In the genomic region with DNA sequence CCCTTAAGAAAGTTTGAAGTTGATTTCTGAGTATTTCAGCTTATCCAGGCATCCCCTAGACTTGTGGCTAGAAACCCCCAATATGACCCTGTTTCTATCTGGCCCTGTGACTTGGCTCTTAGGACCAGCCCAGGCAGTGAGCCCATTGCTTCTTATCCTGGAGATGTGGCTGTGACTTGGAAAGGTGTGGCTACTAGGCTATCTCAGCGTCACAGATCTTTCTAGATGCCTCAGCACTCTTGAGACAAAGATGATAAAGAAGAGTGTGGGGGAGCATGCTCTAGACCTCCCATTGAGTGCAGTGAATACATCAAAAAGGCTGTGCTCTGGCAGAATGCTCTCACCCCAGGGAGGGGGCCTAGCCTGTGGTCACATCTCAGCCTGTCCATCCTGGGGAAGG, we compare ENCODE assay signal across 23 mouse cellular contexts.
DNase-seq lines count a peak whose midpoint lies in the region; ATAC-seq and TF ChIP-seq lines count a peak whose summit lies in the region.
"Had no signal": no experiment of that assay in that cellular context is flagged by ENCODE, and none has a peak within 500 bp of the region (broad histone marks: within the 10 kb centered on the region; RNA-seq: fewer than 3 reads in every experiment).

No protein-coding gene starts in this region.

- TF ChIP-seq EP300 in MEL (IDR thresholded peaks at IDR 0.05; ENCODE audit: low read depth in 1 of 2, low read length in 2 of 2), result peak; percentile 49 to 61
- TF ChIP-seq EP300 in liver, embryonic 14.5 days (IDR thresholded peaks at IDR 0.05; ENCODE audit: low read depth), result no peak
- no peak for TF ChIP-seq EP300 in lung, postnatal 0 days (IDR thresholded peaks at IDR 0.05)

- H3K27ac ChIP-seq in MEL (ENCODE audit: control insufficient read depth, low read depth, low read length), result no peak overlapping the region; the same call in 1 of the 2 replicates
- H3K27ac ChIP-seq in liver, embryonic 14.5 days, result no peak overlapping the region
- no peak overlapping the region for H3K27ac ChIP-seq in lung, postnatal 0 days (ENCODE audit: low read length)
- H3K27ac ChIP-seq in hindbrain, embryonic 10.5 days, result no peak overlapping the region
- H3K27ac ChIP-seq: embryonic facial prominence, embryonic 10.5 days; gastrocnemius, adult 2 months; heart, embryonic 15.5 days; hindbrain, embryonic 15.5 days had no signal

- TF ChIP-seq POLR2A in MEL (IDR thresholded peaks at IDR 0.05; ENCODE audit: control insufficient read depth in 1 of 2, insufficient read depth in 1 of 2, low read depth in 1 of 2, low read length in 2 of 2, poor library complexity in 1 of 2), result no peak

- WGBS in liver, embryonic 14.5 days (ENCODE audit: insufficient replicate concordance), result 21% methylated on average over 1 of the region's 1 CpGs
- WGBS in lung, postnatal 0 days, result 71% methylated on average over 1 of the region's 1 CpGs
- WGBS in hindbrain, embryonic 10.5 days, result 78% methylated on average over 1 of the region's 1 CpGs

- TF ChIP-seq RAD21 in MEL (IDR thresholded peaks at IDR 0.05; ENCODE audit: low read depth, low read length), result no peak

- peak; percentile 57; the same call in 1 of the 2 replicates for ATAC-seq in liver, embryonic 14.5 days (ENCODE audit: insufficient read depth)
- ATAC-seq in megakaryocyte-erythroid progenitor cell, adult 5-6 weeks (replicated peaks; ENCODE audit: low FRiP score, low TSS enrichment, poor library complexity, severe bottlenecking), result peak; percentile 77
- ATAC-seq in lung, postnatal 0 days, result no peak
- ATAC-seq: CD4-positive, CD25-positive, alpha-beta regulatory T cell, adult 4 months; forebrain, embryonic 14.5 days; inflammation-experienced regulatory T-cells, adult 6 months had no signal

- H3K27me3 ChIP-seq in MEL (ENCODE audit: control insufficient read depth in 1 of 2, insufficient read depth in 2 of 2, low read length in 2 of 2), result no peaks in the 10 kb centered on the region
- H3K27me3 ChIP-seq in liver, embryonic 14.5 days (ENCODE audit: control insufficient read depth, insufficient read depth, low read length), result no peaks in the 10 kb centered on the region
- no peaks in the 10 kb centered on the region for H3K27me3 ChIP-seq in lung, postnatal 0 days (replicated peaks; ENCODE audit: insufficient read depth, low read length)
- no peaks in the 10 kb centered on the region for H3K27me3 ChIP-seq in hindbrain, embryonic 10.5 days (ENCODE audit: insufficient read depth, poor library complexity, severe bottlenecking)
- H3K27me3 ChIP-seq: heart, embryonic 15.5 days; hindbrain, embryonic 15.5 days had no signal

- DNase-seq in heart, adult 11 months, result peak; percentile 45
- no peak for DNase-seq in heart, postnatal 4 days
- DNase-seq in MEL (ENCODE audit: low read depth, low spot score), result peak; percentile 37
- DNase-seq in liver, embryonic 14.5 days (ENCODE audit: low read depth in 3 of 3, low spot score in 3 of 3), result peak in 1 of 3 experiments; percentile 7
- no peak for DNase-seq in lung, postnatal 0 days (ENCODE audit: low spot score)
- DNase-seq in hindbrain, embryonic 10.5 days (ENCODE audit: low spot score), result no peak
- DNase-seq: adrenal gland, postnatal 10 days; B cell, adult 2 months; cerebellum, adult 18-20 months; cerebellum, adult 9-11 months; cerebellum, postnatal 36 days; gastrocnemius, adult 2 months; gastrocnemius, postnatal 25 days; heart, postnatal 14 days had no signal

- H3K9me3 ChIP-seq in MEL (replicated peaks; ENCODE audit: insufficient read depth, low read length), result no peaks in the 10 kb centered on the region
- H3K9me3 ChIP-seq in liver, embryonic 14.5 days (ENCODE audit: control insufficient read depth, low read length), result no peaks in the 10 kb centered on the region
- no peaks in the 10 kb centered on the region for H3K9me3 ChIP-seq in lung, postnatal 0 days (ENCODE audit: low read length)
- no peaks in the 10 kb centered on the region for H3K9me3 ChIP-seq in hindbrain, embryonic 10.5 days
- H3K9me3 ChIP-seq: embryonic facial prominence, embryonic 10.5 days; G1E; heart, embryonic 15.5 days; hindbrain, embryonic 15.5 days had no signal

- no peak for TF ChIP-seq CTCF in MEL (IDR thresholded peaks at IDR 0.05 in 2 of 3, conservative IDR thresholded peaks at IDR 0.05 in 1 of 3; ENCODE audit: control insufficient read depth in 1 of 3, insufficient read depth in 1 of 3, low read depth in 2 of 3, low read length in 3 of 3, poor library complexity in 1 of 3, severe bottlenecking in 1 of 3)
- TF ChIP-seq CTCF in liver, embryonic 14.5 days (IDR thresholded peaks at IDR 0.05; ENCODE audit: low read depth), result no peak
- TF ChIP-seq CTCF in lung, postnatal 0 days (IDR thresholded peaks at IDR 0.05), result no peak

- no peak overlapping the region for H3K4me3 ChIP-seq in MEL (ENCODE audit: control insufficient read depth in 1 of 2, insufficient read depth in 1 of 2, low read depth in 2 of 2, low read length in 2 of 2)
- no peak overlapping the region for H3K4me3 ChIP-seq in liver, embryonic 14.5 days (ENCODE audit: insufficient read depth in 1 of 2, low read depth in 2 of 2, low read length in 2 of 2)
- H3K4me3 ChIP-seq in lung, postnatal 0 days (ENCODE audit: low read depth, low read length), result no peak overlapping the region
- no peak overlapping the region for H3K4me3 ChIP-seq in hindbrain, embryonic 10.5 days
- H3K4me3 ChIP-seq: embryonic facial prominence, embryonic 10.5 days; gastrocnemius, adult 2 months; heart, embryonic 15.5 days; hindbrain, embryonic 15.5 days had no signal

- H3K79me2 ChIP-seq in MEL (ENCODE audit: control insufficient read depth, insufficient read depth, low read length, poor library complexity), result no peaks in the 10 kb centered on the region

- peaks cover 0 to 31% of the 10 kb centered on the region in 2 experiments; a peak in 2 of 4 replicates for H3K36me3 ChIP-seq in MEL (ENCODE audit: control insufficient read depth in 1 of 2, insufficient read depth in 2 of 2, low read length in 2 of 2)
- no peaks in the 10 kb centered on the region for H3K36me3 ChIP-seq in liver, embryonic 14.5 days (replicated peaks; ENCODE audit: control insufficient read depth, insufficient read depth, low read depth)
- H3K36me3 ChIP-seq in lung, postnatal 0 days (ENCODE audit: insufficient read depth, low read length), result no peaks in the 10 kb centered on the region
- peaks cover 8% of the 10 kb centered on the region for H3K36me3 ChIP-seq in hindbrain, embryonic 10.5 days

- no peak overlapping the region for H3K9ac ChIP-seq in MEL (ENCODE audit: control insufficient read depth, low read depth, low read length, poor library complexity, severe bottlenecking)
- no peak overlapping the region for H3K9ac ChIP-seq in liver, embryonic 14.5 days (replicated peaks)
- H3K9ac ChIP-seq in lung, postnatal 0 days (replicated peaks; ENCODE audit: low read depth), result no peak overlapping the region
- H3K9ac ChIP-seq: heart, embryonic 15.5 days; hindbrain, embryonic 15.5 days had no signal

- H3K4me1 ChIP-seq in MEL (ENCODE audit: control insufficient read depth in 1 of 2, insufficient read depth in 2 of 2, low read length in 2 of 2), result peaks cover 16 to 43% of the 10 kb centered on the region in 2 experiments
- H3K4me1 ChIP-seq in liver, embryonic 14.5 days (replicated peaks; ENCODE audit: control insufficient read depth in 2 of 2, insufficient read depth in 2 of 2, low read length in 1 of 2), result peaks cover 0 to 5% of the 10 kb centered on the region in 2 experiments; a peak in 1 of 4 replicates
- H3K4me1 ChIP-seq in lung, postnatal 0 days (ENCODE audit: insufficient read depth, low read depth, low read length), result no peaks in the 10 kb centered on the region
- H3K4me1 ChIP-seq in hindbrain, embryonic 10.5 days (replicated peaks), result no peaks in the 10 kb centered on the region
- H3K4me1 ChIP-seq: embryonic facial prominence, embryonic 10.5 days; hindbrain, embryonic 15.5 days had no signal

- no peak overlapping the region for H3K4me2 ChIP-seq in liver, embryonic 14.5 days (ENCODE audit: low read depth)
- no peak overlapping the region for H3K4me2 ChIP-seq in lung, postnatal 0 days (replicated peaks; ENCODE audit: low read depth, low read length)
- H3K4me2 ChIP-seq: heart, embryonic 11.5 days; heart, embryonic 15.5 days; hindbrain, embryonic 15.5 days had no signal

TF ChIP-seq in MEL, 35 proteins besides CTCF, POLR2A, EP300 and RAD21 (continues in another document):
- no peak for TF ChIP-seq MAX (IDR thresholded peaks at IDR 0.05; ENCODE audit: low read length)
- no peak for TF ChIP-seq CHD1 (IDR thresholded peaks at IDR 0.05; ENCODE audit: low read depth, low read length)
- TF ChIP-seq MXI1 (IDR thresholded peaks at IDR 0.05; ENCODE audit: low read depth, low read length), result no peak
- no peak for TF ChIP-seq NELFE (IDR thresholded peaks at IDR 0.05; ENCODE audit: low read depth, low read length)
- 0 out of 2 replicates have a peak, but pooled peaks have one; percentile 27 for TF ChIP-seq NRF1 (IDR thresholded peaks at IDR 0.05; ENCODE audit: insufficient read depth, low read depth, low read length, poor library complexity, severe bottlenecking)
- TF ChIP-seq USF1 (IDR thresholded peaks at IDR 0.05; ENCODE audit: low read depth, low read length), result no peak
- TF ChIP-seq RCOR1 (IDR thresholded peaks at IDR 0.05; ENCODE audit: low read depth, low read length), result no peak
- no peak for TF ChIP-seq BHLHE40 (IDR thresholded peaks at IDR 0.05; ENCODE audit: borderline replicate concordance, low read depth, low read length)
- TF ChIP-seq MYC (IDR thresholded peaks at IDR 0.05; ENCODE audit: low read depth, low read length), result no peak
- TF ChIP-seq ETS1 (IDR thresholded peaks at IDR 0.05; ENCODE audit: low read depth, low read length), result no peak
- TF ChIP-seq CHD2 (IDR thresholded peaks at IDR 0.05; ENCODE audit: low read length), result no peak
- TF ChIP-seq MEF2A (IDR thresholded peaks at IDR 0.05; ENCODE audit: extremely low read depth, insufficient replicate concordance, low read depth, low read length, poor library complexity, severe bottlenecking), result no peak
- TF ChIP-seq ZMIZ1 (IDR thresholded peaks at IDR 0.05; ENCODE audit: low read depth, low read length), result no peak
- no peak for TF ChIP-seq MYB (IDR thresholded peaks at IDR 0.05; ENCODE audit: low read depth, low read length)
- TF ChIP-seq ZKSCAN1 (IDR thresholded peaks at IDR 0.05; ENCODE audit: low read depth, low read length), result no peak
- TF ChIP-seq MAZ (IDR thresholded peaks at IDR 0.05; ENCODE audit: low read depth, low read length), result 0 out of 2 replicates have a peak, but pooled peaks have one; percentile 26
- no peak for TF ChIP-seq ZNF384 (IDR thresholded peaks at IDR 0.05; ENCODE audit: low read depth, low read length)
- no peak for TF ChIP-seq E2F4 (IDR thresholded peaks at IDR 0.05; ENCODE audit: borderline replicate concordance, low read depth, low read length)
- no peak for TF ChIP-seq SMC3 (IDR thresholded peaks at IDR 0.05; ENCODE audit: low read depth, low read length)
- no peak for TF ChIP-seq POLR2AphosphoS2 (IDR thresholded peaks at IDR 0.05; ENCODE audit: low read length)
- no peak for TF ChIP-seq HCFC1 (IDR thresholded peaks at IDR 0.05; ENCODE audit: low read depth, low read length)
- no peak for TF ChIP-seq TBP (IDR thresholded peaks at IDR 0.05; ENCODE audit: low read depth, low read length)

Comparison
In these comparisons a context has a peak if more than half of its experiments do, and no peak if none do; other contexts are left out.
1. DNase-seq: peak in heart, adult 11 months (single experiment) and MEL (single experiment); none in heart, postnatal 4 days (single experiment), lung, postnatal 0 days (single experiment) and hindbrain, embryonic 10.5 days (single experiment).